Mouse (Mus musculus): ENCODE results near the gene Sh2b1.

- TF ChIP-seq CTCF (IDR thresholded peaks at IDR 0.05; ENCODE audit: low read depth, low read length) (no peak), POLR2A (IDR thresholded peaks at IDR 0.05; ENCODE audit: borderline replicate concordance, low read depth, low read length) (no peak)
Observed at GRCm38 (mm10) chr7:126465246-126466030, 9.8 kb downstream of the Sh2b1 start.
